Mouse (Mus musculus): ENCODE data around the gene Ccdc107. TPM values are rescaled to one million over a fixed set of nuclear protein-coding genes. Genes with fewer than 3 reads are reported as not detected.

The Ccdc107 gene
- polyA plus RNA-seq, 2 experiments, result 78.8 to 118 TPM

GRCm38 (mm10) chr4:43515764-43516708 is 23.3 kb downstream of the Ccdc107 start:
- Histone ChIP-seq H3K4me1 (ENCODE audit: control insufficient read depth, insufficient read depth, low read length) (peaks cover 8% of the 10 kb centered on the region), H3K36me3 (ENCODE audit: control insufficient read depth, insufficient read depth, low read length) (peaks cover 26% of the 10 kb centered on the region), H3K9ac (ENCODE audit: low read depth, low read length, severe bottlenecking) (no peak overlapping the region), H3K4me2 (replicated peaks; ENCODE audit: low read depth, low read length, severe bottlenecking) (no peak overlapping the region), H3K9me3 (ENCODE audit: control insufficient read depth, low read length) (no peaks in the 10 kb centered on the region), H3K27ac (replicated peaks; ENCODE audit: low read depth, low read length) (no peak overlapping the region), H3K4me3 (replicated peaks; ENCODE audit: low read length) (no peak overlapping the region), H3K27me3 (ENCODE audit: control insufficient read depth, insufficient read depth, low read length) (no peaks in the 10 kb centered on the region)
- DNase-seq (ENCODE audit: low spot score) (no peak), ATAC-seq (ENCODE audit: low FRiP score, low read depth) (no peak)
- no peak for TF ChIP-seq POLR2A (IDR thresholded peaks at IDR 0.05; ENCODE audit: borderline replicate concordance, extremely low read depth, insufficient read depth, insufficient read length)
- WGBS, result 72% methylated on average over 11 of the region's 11 CpGs

DNA sequence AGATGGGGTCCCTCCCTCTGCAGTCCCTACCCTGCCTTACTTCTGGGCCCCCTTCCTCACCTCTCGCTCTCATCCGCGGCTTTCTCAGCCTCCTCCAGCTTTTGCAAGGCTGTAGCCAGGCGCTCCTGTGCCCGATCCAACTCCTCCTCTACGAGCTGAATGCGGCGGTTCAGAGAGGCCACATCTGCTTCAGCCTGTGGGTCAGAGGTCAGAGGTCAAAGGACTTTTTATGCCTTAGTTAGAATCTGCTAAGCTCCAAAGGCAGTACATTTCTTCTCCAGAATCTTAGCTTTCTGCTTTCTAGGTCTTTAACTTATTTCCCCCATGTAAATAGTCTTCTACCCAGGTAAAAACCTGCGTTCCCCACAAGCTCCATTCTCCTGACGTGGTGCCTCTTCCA is 26.9 kb downstream of the Ccdc107 start:
- 19% methylated on average over 10 of the region's 10 CpGs for WGBS
- H3K4me2 ChIP-seq (replicated peaks; ENCODE audit: low read depth, low read length, severe bottlenecking), result peak overlapping the region; percentile 40; the same call in 1 of the 2 replicates
- no peak overlapping the region for H3K27ac ChIP-seq (replicated peaks; ENCODE audit: low read depth, low read length)
- H3K9ac ChIP-seq (ENCODE audit: low read depth, low read length, severe bottlenecking), result no peak overlapping the region
- H3K27me3 ChIP-seq (ENCODE audit: control insufficient read depth, insufficient read depth, low read length), result peaks cover 5% of the 10 kb centered on the region; the same call in 1 of the 2 replicates
- no peak for TF ChIP-seq POLR2A (IDR thresholded peaks at IDR 0.05; ENCODE audit: borderline replicate concordance, extremely low read depth, insufficient read depth, insufficient read length)
- no peaks in the 10 kb centered on the region for H3K9me3 ChIP-seq (ENCODE audit: control insufficient read depth, low read length)
- H3K4me3 ChIP-seq (replicated peaks; ENCODE audit: low read length), result peak overlapping the region; percentile 23
- peaks cover 15% of the 10 kb centered on the region for H3K4me1 ChIP-seq (ENCODE audit: control insufficient read depth, insufficient read depth, low read length)
- ATAC-seq (ENCODE audit: low FRiP score, low read depth), result no peak
- no peak for DNase-seq (ENCODE audit: low spot score)
- peaks cover 26% of the 10 kb centered on the region for H3K36me3 ChIP-seq (ENCODE audit: control insufficient read depth, insufficient read depth, low read length)

- TF ChIP-seq POLR2A (IDR thresholded peaks at IDR 0.05; ENCODE audit: borderline replicate concordance, extremely low read depth, insufficient read depth, insufficient read length), result no peak
- H3K9ac ChIP-seq (ENCODE audit: low read depth, low read length, severe bottlenecking), result no peak overlapping the region
- WGBS, result 10% methylated on average over 6 of the region's 6 CpGs
- H3K4me1 ChIP-seq (ENCODE audit: control insufficient read depth, insufficient read depth, low read length), result peaks cover 15% of the 10 kb centered on the region
- DNase-seq (ENCODE audit: low spot score), result peak; percentile 85
- H3K36me3 ChIP-seq (ENCODE audit: control insufficient read depth, insufficient read depth, low read length), result peaks cover 26% of the 10 kb centered on the region
- 0 out of 2 replicates have a peak, but pooled peaks have one; percentile 16 for ATAC-seq (ENCODE audit: low FRiP score, low read depth)
- no peak overlapping the region for H3K27ac ChIP-seq (replicated peaks; ENCODE audit: low read depth, low read length)
- H3K9me3 ChIP-seq (ENCODE audit: control insufficient read depth, low read length), result no peaks in the 10 kb centered on the region
- H3K4me3 ChIP-seq (replicated peaks; ENCODE audit: low read length), result peak overlapping the region; percentile 23
- peak overlapping the region; percentile 40; the same call in 1 of the 2 replicates for H3K4me2 ChIP-seq (replicated peaks; ENCODE audit: low read depth, low read length, severe bottlenecking)
- H3K27me3 ChIP-seq (ENCODE audit: control insufficient read depth, insufficient read depth, low read length), result peaks cover 5% of the 10 kb centered on the region; the same call in 1 of the 2 replicates
These were observed 27.3 kb downstream of the Ccdc107 start for GRCm38 (mm10) chr4:43519956-43520355.

- H3K27me3 ChIP-seq (ENCODE audit: control insufficient read depth, insufficient read depth, low read length), result peaks cover 4% of the 10 kb centered on the region; the same call in 1 of the 2 replicates
- ATAC-seq (ENCODE audit: low FRiP score, low read depth), result no peak
- 68% methylated on average over 5 of the region's 5 CpGs for WGBS
- no peak for DNase-seq (ENCODE audit: low spot score)
- no peak overlapping the region for H3K4me3 ChIP-seq (replicated peaks; ENCODE audit: low read length)
- H3K4me2 ChIP-seq (replicated peaks; ENCODE audit: low read depth, low read length, severe bottlenecking), result no peak overlapping the region
- no peaks in the 10 kb centered on the region for H3K9me3 ChIP-seq (ENCODE audit: control insufficient read depth, low read length)
- TF ChIP-seq POLR2A (IDR thresholded peaks at IDR 0.05; ENCODE audit: borderline replicate concordance, extremely low read depth, insufficient read depth, insufficient read length), result no peak
- H3K36me3 ChIP-seq (ENCODE audit: control insufficient read depth, insufficient read depth, low read length), result peaks cover 27% of the 10 kb centered on the region
- no peak overlapping the region for H3K27ac ChIP-seq (replicated peaks; ENCODE audit: low read depth, low read length)
- peaks cover 4% of the 10 kb centered on the region; the same call in 1 of the 2 replicates for H3K4me1 ChIP-seq (ENCODE audit: control insufficient read depth, insufficient read depth, low read length)
- no peak overlapping the region for H3K9ac ChIP-seq (ENCODE audit: low read depth, low read length, severe bottlenecking)
These were observed 35.2 kb downstream of the Ccdc107 start for GRCm38 (mm10) chr4:43527880-43528279.

DNA sequence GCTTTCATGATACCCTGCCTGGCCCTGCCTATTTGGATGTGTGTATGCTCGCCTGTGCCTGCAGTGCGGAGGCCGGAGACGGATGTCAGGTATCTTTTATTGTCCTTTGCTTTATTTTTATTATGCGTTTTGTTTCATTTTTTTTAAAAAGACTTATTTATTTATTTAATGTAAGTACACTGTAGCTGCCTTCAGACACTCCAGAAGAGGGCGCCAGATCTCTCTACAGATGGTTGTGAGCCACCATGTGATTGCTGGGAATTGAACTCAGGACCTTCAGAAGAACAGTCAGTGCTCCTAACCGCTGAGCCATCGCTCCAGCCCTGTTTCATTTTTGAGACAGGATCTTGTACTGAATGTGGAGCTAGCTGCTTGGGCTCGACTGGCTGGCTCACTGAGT is 35.8 kb downstream of the Ccdc107 start:
- no peak for DNase-seq (ENCODE audit: low spot score)
- no peaks in the 10 kb centered on the region for H3K9me3 ChIP-seq (ENCODE audit: control insufficient read depth, low read length)
- no peak overlapping the region for H3K9ac ChIP-seq (ENCODE audit: low read depth, low read length, severe bottlenecking)
- no peak for ATAC-seq (ENCODE audit: low FRiP score, low read depth)
- no peak for TF ChIP-seq POLR2A (IDR thresholded peaks at IDR 0.05; ENCODE audit: borderline replicate concordance, extremely low read depth, insufficient read depth, insufficient read length)
- peaks cover 4% of the 10 kb centered on the region; the same call in 1 of the 2 replicates for H3K4me1 ChIP-seq (ENCODE audit: control insufficient read depth, insufficient read depth, low read length)
- no peak overlapping the region for H3K4me3 ChIP-seq (replicated peaks; ENCODE audit: low read length)
- no peak overlapping the region for H3K4me2 ChIP-seq (replicated peaks; ENCODE audit: low read depth, low read length, severe bottlenecking)
- peaks cover 33% of the 10 kb centered on the region for H3K36me3 ChIP-seq (ENCODE audit: control insufficient read depth, insufficient read depth, low read length)
- WGBS, result 75% methylated on average over 9 of the region's 9 CpGs
- 0 out of 2 replicates have a peak, but pooled peaks cover 2% of the 10 kb centered on the region for H3K27me3 ChIP-seq (ENCODE audit: control insufficient read depth, insufficient read depth, low read length)
- H3K27ac ChIP-seq (replicated peaks; ENCODE audit: low read depth, low read length), result no peak overlapping the region
